11 mouse cellular contexts compared by ENCODE assay signal in the genomic region with DNA sequence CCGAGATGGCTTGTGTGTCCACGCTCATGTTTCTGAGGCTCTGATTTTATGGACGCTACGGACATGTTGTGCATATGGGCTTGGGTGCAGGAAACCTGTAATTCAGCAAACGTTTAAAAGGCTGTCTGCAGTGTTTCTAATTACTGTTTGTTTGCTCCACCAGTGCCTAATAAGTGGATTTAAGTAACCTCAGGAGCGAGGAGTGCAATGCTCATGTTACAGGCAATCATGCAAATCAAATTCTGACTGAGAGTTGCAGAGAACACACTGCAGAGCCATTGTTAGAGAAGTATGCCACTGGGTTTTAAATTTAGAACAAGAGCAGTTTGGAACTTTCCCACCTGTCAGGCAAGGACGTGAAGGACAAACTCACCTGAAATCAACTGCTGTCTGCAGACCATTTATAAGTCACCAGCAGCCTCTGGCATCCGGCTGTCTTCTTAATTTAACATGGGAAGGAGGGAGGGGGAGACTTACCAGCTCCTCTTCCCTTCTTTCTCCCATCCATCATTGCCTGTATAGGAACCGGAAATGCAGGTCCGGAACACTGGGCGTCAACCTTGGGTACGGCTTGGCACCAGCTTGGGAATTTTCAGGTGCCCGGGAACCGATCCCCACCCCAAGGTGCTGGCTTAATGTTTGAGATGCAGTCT. TPM values are rescaled to one million over a fixed set of nuclear protein-coding genes. Genes with fewer than 3 reads are reported as not detected.
DNase-seq lines count a peak whose midpoint lies in the region; ATAC-seq and TF ChIP-seq lines count a peak whose summit lies in the region.
"Had no signal": no experiment of that assay in that cellular context is flagged by ENCODE, and none has a peak within 500 bp of the region (broad histone marks: within the 10 kb centered on the region; RNA-seq: fewer than 3 reads in every experiment).

No protein-coding gene starts in this region.

- H3K27me3 ChIP-seq in embryonic facial prominence, embryonic 11.5 days (ENCODE audit: control insufficient read depth, insufficient read depth, low read length) = no peaks in the 10 kb centered on the region
- H3K27me3 ChIP-seq in kidney, adult 2 months (replicated peaks; ENCODE audit: control insufficient read depth, insufficient read depth, low read length) = no peaks in the 10 kb centered on the region
- H3K27me3 ChIP-seq in midbrain, embryonic 15.5 days (replicated peaks) = no peaks in the 10 kb centered on the region
- H3K27me3 ChIP-seq: liver, embryonic 15.5 days had no signal

- TF ChIP-seq CTCF in layer of hippocampus, adult 2 months (conservative IDR thresholded peaks at IDR 0.05) = no peak
- TF ChIP-seq CTCF in kidney, adult 2 months (conservative IDR thresholded peaks at IDR 0.05; ENCODE audit: insufficient read depth, insufficient read length, low read depth, low read length) = no peak

- 42% methylated on average over 14 of the region's 14 CpGs for WGBS in embryonic facial prominence, embryonic 11.5 days
- 29% methylated on average over 14 of the region's 14 CpGs for WGBS in kidney, adult 2 months
- 64% methylated on average over 14 of the region's 14 CpGs for WGBS in midbrain, embryonic 15.5 days

- ATAC-seq in embryonic facial prominence, embryonic 11.5 days (replicated peaks; ENCODE audit: insufficient number of reproducible peaks, low FRiP score, low TSS enrichment, low read depth) = no peak
- no peak for ATAC-seq in midbrain, embryonic 15.5 days (replicated peaks)
- ATAC-seq in megakaryocyte progenitor cell, adult 5-6 weeks (replicated peaks; ENCODE audit: poor library complexity) = no peak

- no peak for DNase-seq in layer of hippocampus, adult 2 months (ENCODE audit: low spot score in 2 of 2)
- DNase-seq in layer of hippocampus, adult 11-12 months (ENCODE audit: low spot score) = no peak
- DNase-seq in embryonic facial prominence, embryonic 11.5 days (ENCODE audit: low spot score) = peak; percentile 53
- peak; percentile 65 for DNase-seq in kidney, adult 2 months
- DNase-seq in layer of hippocampus, adult 8-10 months (ENCODE audit: low spot score in 2 of 2) = no peak
- DNase-seq in left cerebral cortex, adult 18-20 months (ENCODE audit: low spot score in 2 of 2) = no peak
- DNase-seq: cerebellum, adult 8-10 months; heart, postnatal 10 days had no signal

- no peak for TF ChIP-seq POLR2A in kidney, adult 2 months (IDR thresholded peaks at IDR 0.05; ENCODE audit: low read depth, low read length)

- no peak overlapping the region for H3K4me2 ChIP-seq in embryonic facial prominence, embryonic 11.5 days (ENCODE audit: low read depth, low read length)
- H3K4me2 ChIP-seq in midbrain, embryonic 15.5 days = no peak overlapping the region
- H3K4me2 ChIP-seq: liver, embryonic 15.5 days had no signal

- no peaks in the 10 kb centered on the region for H3K36me3 ChIP-seq in embryonic facial prominence, embryonic 11.5 days (replicated peaks; ENCODE audit: control insufficient read depth, insufficient read depth, low read depth, low read length)
- H3K36me3 ChIP-seq in kidney, adult 2 months (ENCODE audit: control insufficient read depth, insufficient read depth, low read length) = no peaks in the 10 kb centered on the region
- no peaks in the 10 kb centered on the region for H3K36me3 ChIP-seq in midbrain, embryonic 15.5 days (replicated peaks)
- H3K36me3 ChIP-seq: liver, embryonic 15.5 days had no signal

- no peaks in the 10 kb centered on the region for H3K9me3 ChIP-seq in embryonic facial prominence, embryonic 11.5 days (replicated peaks; ENCODE audit: control insufficient read depth, low read length)
- no peaks in the 10 kb centered on the region for H3K9me3 ChIP-seq in midbrain, embryonic 15.5 days
- H3K9me3 ChIP-seq: liver, embryonic 15.5 days had no signal

- no peak overlapping the region for H3K4me3 ChIP-seq in layer of hippocampus, adult 2 months
- H3K4me3 ChIP-seq in embryonic facial prominence, embryonic 11.5 days (ENCODE audit: low read depth, low read length) = no peak overlapping the region
- peak overlapping the region; percentile 46 for H3K4me3 ChIP-seq in kidney, adult 2 months (ENCODE audit: insufficient read depth, low read depth, low read length)
- no peak overlapping the region for H3K4me3 ChIP-seq in midbrain, embryonic 15.5 days
- H3K4me3 ChIP-seq: liver, embryonic 15.5 days had no signal

- peak overlapping the region; percentile 5; the same call in 1 of the 2 replicates for H3K9ac ChIP-seq in embryonic facial prominence, embryonic 11.5 days (replicated peaks; ENCODE audit: low read length)
- H3K9ac ChIP-seq in midbrain, embryonic 15.5 days = no peak overlapping the region
- H3K9ac ChIP-seq: liver, embryonic 15.5 days had no signal

- peaks cover 10% of the 10 kb centered on the region for H3K4me1 ChIP-seq in embryonic facial prominence, embryonic 11.5 days (ENCODE audit: control insufficient read depth, insufficient read depth, low read length)
- peaks cover 38% of the 10 kb centered on the region for H3K4me1 ChIP-seq in kidney, adult 2 months (ENCODE audit: control insufficient read depth, insufficient read depth, low read length)
- peaks cover 30% of the 10 kb centered on the region for H3K4me1 ChIP-seq in midbrain, embryonic 15.5 days

- H3K27ac ChIP-seq in layer of hippocampus, adult 2 months = peak overlapping the region; percentile 10; the same call in 1 of the 2 replicates
- no peak overlapping the region; the same call in 1 of the 2 replicates for H3K27ac ChIP-seq in embryonic facial prominence, embryonic 11.5 days (replicated peaks; ENCODE audit: low read depth, low read length)
- peak overlapping the region; percentile 79 for H3K27ac ChIP-seq in kidney, adult 2 months (ENCODE audit: insufficient read depth, low read depth, low read length)
- peak overlapping the region; percentile 16; the same call in 1 of the 2 replicates for H3K27ac ChIP-seq in midbrain, embryonic 15.5 days
- H3K27ac ChIP-seq: liver, embryonic 15.5 days had no signal

RNA-seq across cellular contexts. Expression of a gene that starts 39.0 kb away (rescaled TPM):
- 10 to 100 TPM; 26.9 to 32.4 TPM for total RNA-seq in layer of hippocampus, adult 2 months (2021)
- 39.6 and 43.9 TPM in 2 replicates for polyA plus RNA-seq in embryonic facial prominence, embryonic 11.5 days (2014; fragmentation: Nextera tagmentation; extraction: Ambion mirVana)
- 40.3 and 47.0 TPM in 2 replicates for polyA plus RNA-seq in kidney, adult 2 months (2012; rRNA removed)
- polyA plus RNA-seq in midbrain, embryonic 15.5 days (2015; fragmentation: Nextera tagmentation; extraction: Ambion mirVana) = 26.8 and 29.7 TPM in 2 replicates
- 10 to 100 TPM; 27.0 to 34.1 (median 29.7) TPM for total RNA-seq in layer of hippocampus, adult 8-10 months (2022)
- 10 to 100 TPM; 24.8 to 26.3 TPM for total RNA-seq in left cerebral cortex, adult 18-20 months (2021)
- 23.0 and 26.2 TPM in 2 replicates for total RNA-seq in megakaryocyte progenitor cell, adult 5-6 weeks (2015)
- total RNA-seq in megakaryocyte progenitor cell, adult 5-6 weeks (2017) = 22.7 and 25.4 TPM in 2 replicates

Comparison
In these comparisons a context has a peak if more than half of its experiments do, and no peak if none do; other contexts are left out.
1. DNase-seq: peak in embryonic facial prominence, embryonic 11.5 days (single experiment) and kidney, adult 2 months (single experiment); none in layer of hippocampus, adult 2 months (0 of 2), layer of hippocampus, adult 11-12 months (single experiment), layer of hippocampus, adult 8-10 months (0 of 2) and left cerebral cortex, adult 18-20 months (0 of 2).